Mouse (Mus musculus): ENCODE data around the gene Sgip1. TPM values are rescaled to one million over a fixed set of nuclear protein-coding genes. Genes with fewer than 3 reads are reported as not detected.

Sgip1 gene
- polyA plus RNA-seq, 1 experiment from 2014 or later: 21.6 TPM

- H3K4me1 ChIP-seq (ENCODE audit: control insufficient read depth, insufficient read depth, low read length): peaks cover 4% of the 10 kb centered on the region
- H3K36me3 ChIP-seq (ENCODE audit: control insufficient read depth, insufficient read depth, low read length): no peaks in the 10 kb centered on the region
- H3K4me2 ChIP-seq (ENCODE audit: low read length): no peak overlapping the region
- no peak overlapping the region for H3K4me3 ChIP-seq (ENCODE audit: low read depth, low read length)
- no peak overlapping the region for H3K27ac ChIP-seq (ENCODE audit: low read depth, low read length)
- H3K9me3 ChIP-seq (replicated peaks; ENCODE audit: control insufficient read depth, low read length): no peaks in the 10 kb centered on the region
- DNase-seq (ENCODE audit: low spot score): no peak
- no peak overlapping the region for H3K9ac ChIP-seq (ENCODE audit: low read length)
- no peak for ATAC-seq
- 65% methylated on average over 5 of the region's 5 CpGs for WGBS
- no peaks in the 10 kb centered on the region for H3K27me3 ChIP-seq (replicated peaks; ENCODE audit: control insufficient read depth, insufficient read depth, low read length)
Measured at GRCm38 (mm10) chr4:102771598-102772357, 30.7 kb downstream of the Sgip1 start.

GRCm38 (mm10) chr4:102773225-102773624 is 32.1 kb downstream of the Sgip1 start:
- Histone ChIP-seq H3K9me3 (replicated peaks; ENCODE audit: control insufficient read depth, low read length) (no peaks in the 10 kb centered on the region), H3K4me2 (ENCODE audit: low read length) (no peak overlapping the region), H3K27ac (ENCODE audit: low read depth, low read length) (no peak overlapping the region), H3K27me3 (replicated peaks; ENCODE audit: control insufficient read depth, insufficient read depth, low read length) (no peaks in the 10 kb centered on the region), H3K4me3 (ENCODE audit: low read depth, low read length) (no peak overlapping the region), H3K4me1 (ENCODE audit: control insufficient read depth, insufficient read depth, low read length) (peaks cover 4% of the 10 kb centered on the region), H3K9ac (ENCODE audit: low read length) (no peak overlapping the region), H3K36me3 (ENCODE audit: control insufficient read depth, insufficient read depth, low read length) (no peaks in the 10 kb centered on the region)
- 90% methylated on average over 3 of the region's 3 CpGs for WGBS
- no peak for ATAC-seq
- DNase-seq (ENCODE audit: low spot score): no peak

GRCm38 (mm10) chr4:102773841-102774240 is 32.7 kb downstream of the Sgip1 start:
- no peaks in the 10 kb centered on the region for H3K36me3 ChIP-seq (ENCODE audit: control insufficient read depth, insufficient read depth, low read length)
- no peak for DNase-seq (ENCODE audit: low spot score)
- 96% methylated on average over 1 of the region's 1 CpGs for WGBS
- no peak overlapping the region for H3K4me3 ChIP-seq (ENCODE audit: low read depth, low read length)
- no peak for ATAC-seq
- peaks cover 4% of the 10 kb centered on the region for H3K4me1 ChIP-seq (ENCODE audit: control insufficient read depth, insufficient read depth, low read length)
- H3K9ac ChIP-seq (ENCODE audit: low read length): no peak overlapping the region
- no peak overlapping the region for H3K4me2 ChIP-seq (ENCODE audit: low read length)
- H3K27ac ChIP-seq (ENCODE audit: low read depth, low read length): no peak overlapping the region
- no peaks in the 10 kb centered on the region for H3K27me3 ChIP-seq (replicated peaks; ENCODE audit: control insufficient read depth, insufficient read depth, low read length)
- no peaks in the 10 kb centered on the region for H3K9me3 ChIP-seq (replicated peaks; ENCODE audit: control insufficient read depth, low read length)

GRCm38 (mm10) chr4:102774549-102774948 is 33.5 kb downstream of the Sgip1 start:
- Histone ChIP-seq H3K9ac (ENCODE audit: low read length) (no peak overlapping the region), H3K27ac (ENCODE audit: low read depth, low read length) (no peak overlapping the region), H3K36me3 (ENCODE audit: control insufficient read depth, insufficient read depth, low read length) (no peaks in the 10 kb centered on the region), H3K4me2 (ENCODE audit: low read length) (no peak overlapping the region), H3K27me3 (replicated peaks; ENCODE audit: control insufficient read depth, insufficient read depth, low read length) (no peaks in the 10 kb centered on the region), H3K9me3 (replicated peaks; ENCODE audit: control insufficient read depth, low read length) (no peaks in the 10 kb centered on the region), H3K4me1 (ENCODE audit: control insufficient read depth, insufficient read depth, low read length) (peaks cover 4% of the 10 kb centered on the region), H3K4me3 (ENCODE audit: low read depth, low read length) (no peak overlapping the region)
- DNase-seq (ENCODE audit: low spot score) (no peak), ATAC-seq (no peak)
- 68% methylated on average over 1 of the region's 1 CpGs for WGBS

GRCm38 (mm10) chr4:102775596-102776270 is 34.6 kb downstream of the Sgip1 start:
- no peaks in the 10 kb centered on the region for H3K27me3 ChIP-seq (replicated peaks; ENCODE audit: control insufficient read depth, insufficient read depth, low read length)
- no peak overlapping the region for H3K27ac ChIP-seq (ENCODE audit: low read depth, low read length)
- H3K4me1 ChIP-seq (ENCODE audit: control insufficient read depth, insufficient read depth, low read length): peaks cover 4% of the 10 kb centered on the region; the same call in 1 of the 2 replicates
- 30% methylated on average over 2 of the region's 2 CpGs for WGBS
- H3K9me3 ChIP-seq (replicated peaks; ENCODE audit: control insufficient read depth, low read length): no peaks in the 10 kb centered on the region
- DNase-seq (ENCODE audit: low spot score): no peak
- H3K9ac ChIP-seq (ENCODE audit: low read length): no peak overlapping the region
- H3K4me3 ChIP-seq (ENCODE audit: low read depth, low read length): no peak overlapping the region
- H3K4me2 ChIP-seq (ENCODE audit: low read length): no peak overlapping the region
- no peaks in the 10 kb centered on the region for H3K36me3 ChIP-seq (ENCODE audit: control insufficient read depth, insufficient read depth, low read length)
- no peak for ATAC-seq

GRCm38 (mm10) chr4:102779902-102780301 is 38.8 kb downstream of the Sgip1 start:
- Histone ChIP-seq H3K27ac (ENCODE audit: low read depth, low read length) (no peak overlapping the region), H3K9me3 (replicated peaks; ENCODE audit: control insufficient read depth, low read length) (no peaks in the 10 kb centered on the region), H3K4me1 (ENCODE audit: control insufficient read depth, insufficient read depth, low read length) (peaks cover 7% of the 10 kb centered on the region), H3K4me2 (ENCODE audit: low read length) (no peak overlapping the region), H3K27me3 (replicated peaks; ENCODE audit: control insufficient read depth, insufficient read depth, low read length) (no peaks in the 10 kb centered on the region), H3K4me3 (ENCODE audit: low read depth, low read length) (no peak overlapping the region), H3K36me3 (ENCODE audit: control insufficient read depth, insufficient read depth, low read length) (no peaks in the 10 kb centered on the region), H3K9ac (ENCODE audit: low read length) (no peak overlapping the region)
- 90% methylated on average over 6 of the region's 6 CpGs for WGBS
- ATAC-seq: no peak
- DNase-seq (ENCODE audit: low spot score): no peak

- Histone ChIP-seq H3K9ac (ENCODE audit: low read length) (no peak overlapping the region), H3K9me3 (replicated peaks; ENCODE audit: control insufficient read depth, low read length) (no peaks in the 10 kb centered on the region), H3K4me1 (ENCODE audit: control insufficient read depth, insufficient read depth, low read length) (peaks cover 3% of the 10 kb centered on the region; the same call in 1 of the 2 replicates), H3K4me3 (ENCODE audit: low read depth, low read length) (no peak overlapping the region), H3K27me3 (replicated peaks; ENCODE audit: control insufficient read depth, insufficient read depth, low read length) (no peaks in the 10 kb centered on the region), H3K27ac (ENCODE audit: low read depth, low read length) (no peak overlapping the region), H3K36me3 (ENCODE audit: control insufficient read depth, insufficient read depth, low read length) (no peaks in the 10 kb centered on the region), H3K4me2 (ENCODE audit: low read length) (no peak overlapping the region)
- 83% methylated on average over 7 of the region's 7 CpGs for WGBS
- DNase-seq (ENCODE audit: low spot score) (peak; percentile 16), ATAC-seq (no peak)
Measured at GRCm38 (mm10) chr4:102783063-102783748, 42.1 kb downstream of the Sgip1 start.

- Histone ChIP-seq H3K27me3 (replicated peaks; ENCODE audit: control insufficient read depth, insufficient read depth, low read length) (no peaks in the 10 kb centered on the region), H3K9me3 (replicated peaks; ENCODE audit: control insufficient read depth, low read length) (no peaks in the 10 kb centered on the region), H3K36me3 (ENCODE audit: control insufficient read depth, insufficient read depth, low read length) (no peaks in the 10 kb centered on the region), H3K4me1 (ENCODE audit: control insufficient read depth, insufficient read depth, low read length) (peaks cover 3% of the 10 kb centered on the region; the same call in 1 of the 2 replicates), H3K4me2 (ENCODE audit: low read length) (no peak overlapping the region), H3K27ac (ENCODE audit: low read depth, low read length) (no peak overlapping the region), H3K4me3 (ENCODE audit: low read depth, low read length) (no peak overlapping the region), H3K9ac (ENCODE audit: low read length) (no peak overlapping the region)
- ATAC-seq: no peak
- no peak for DNase-seq (ENCODE audit: low spot score)
- 92% methylated on average over 4 of the region's 4 CpGs for WGBS
Measured at GRCm38 (mm10) chr4:102785158-102785557, 44.1 kb downstream of the Sgip1 start.
